Mouse (Mus musculus) MEL (cell line): ENCODE measurements around the gene Apoc4. TPM values are rescaled to one million over a fixed set of nuclear protein-coding genes. Genes with fewer than 3 reads are reported as not detected.

Source experiments
- DNase-seq: peaks from one replicate; pipeline ENCODE4 v3.0.0; 2011; ENCODE audit warnings: low read depth, low spot score
- H3K27ac ChIP-seq: 2 replicates; pipeline ENCODE4 v1.5.1; 2012; ENCODE audit warnings: low read depth, mild to moderate bottlenecking, control low read depth, low read length, moderate library complexity; ENCODE audit not compliant: control insufficient read depth
- H3K27me3 ChIP-seq, 2 experiments: fragments of 150-350 bp in 1 of 2; sonication (generic) in 1 of 2; 2 replicates each; pipeline ENCODE4 v1.6.1; 2012; ENCODE audit warnings: low read length in 2 of 2, mild to moderate bottlenecking in 2 of 2, improper control_type of control experiment in 1 of 2, moderate library complexity in 1 of 2; ENCODE audit not compliant: insufficient read depth in 2 of 2, control insufficient read depth in 1 of 2
- H3K36me3 ChIP-seq, 2 experiments: 2 replicates each; pipeline ENCODE4 v1.6.1; 2012 to 2014; ENCODE audit warnings: low read length in 2 of 2, improper control_type of control experiment in 1 of 2, inconsistent platforms in 1 of 2, mild to moderate bottlenecking in 1 of 2; ENCODE audit not compliant: insufficient read depth in 2 of 2, control insufficient read depth in 1 of 2
- H3K4me1 ChIP-seq, 2 experiments: fragments of 150-350 bp in 1 of 2; sonication (generic) in 1 of 2; 2 replicates each; pipeline ENCODE4 v1.6.1; 2012; ENCODE audit warnings: low read length in 2 of 2, improper control_type of control experiment in 1 of 2, mild to moderate bottlenecking in 1 of 2; ENCODE audit not compliant: insufficient read depth in 2 of 2, control insufficient read depth in 1 of 2
- H3K4me3 ChIP-seq, 2 experiments: fragments of 150-350 bp in 1 of 2; sonication (generic) in 1 of 2; 2 replicates each; pipeline ENCODE4 v1.5.1; 2012; ENCODE audit warnings: low read depth in 2 of 2, low read length in 2 of 2, mild to moderate bottlenecking in 2 of 2, moderate library complexity in 2 of 2, control low read depth in 1 of 2, improper control_type of control experiment in 1 of 2; ENCODE audit not compliant: control insufficient read depth in 1 of 2, insufficient read depth in 1 of 2
- H3K79me2 ChIP-seq: 2 replicates; pipeline ENCODE4 v1.6.1; 2012; ENCODE audit warnings: mild to moderate bottlenecking, low read length, moderate library complexity; ENCODE audit not compliant: control insufficient read depth, poor library complexity, insufficient read depth
- H3K9ac ChIP-seq: 2 replicates; pipeline ENCODE4 v1.6.1; 2012; ENCODE audit warnings: low read depth, mild to moderate bottlenecking, control low read depth, low read length, moderate library complexity; ENCODE audit not compliant: control insufficient read depth, poor library complexity, severe bottlenecking
- H3K9me3 ChIP-seq: fragments of 150-350 bp; sonication (generic); replicated peaks from 2 replicates; pipeline ENCODE4 v1.6.1; 2012; ENCODE audit warnings: mild to moderate bottlenecking, low read length, improper control_type of control experiment, moderate library complexity; ENCODE audit not compliant: insufficient read depth
- BHLHE40 ChIP-seq: IDR thresholded peaks from 2 replicates; pipeline ENCODE4 v1.6.1; 2012; ENCODE audit warnings: low read depth, mild to moderate bottlenecking, inconsistent platforms, low read length, improper control_type of control experiment, borderline replicate concordance
- CHD1 ChIP-seq: IDR thresholded peaks from 2 replicates; pipeline ENCODE4 v1.6.1; 2012; ENCODE audit warnings: low read depth, mild to moderate bottlenecking, inconsistent platforms, low read length, improper control_type of control experiment
- CHD2 ChIP-seq: IDR thresholded peaks from 2 replicates; pipeline ENCODE4 v1.6.1; 2011; ENCODE audit warnings: low read length, improper control_type of control experiment
- CTCF ChIP-seq, 3 experiments: IDR thresholded peaks in 2 of 3; conservative IDR thresholded peaks in 1 of 3; 2 replicates each; pipeline ENCODE4 v1.5.1; 2011 to 2012; ENCODE audit warnings: low read length in 3 of 3, low read depth in 2 of 3, mild to moderate bottlenecking in 2 of 3, improper control_type of control experiment in 1 of 3, inconsistent platforms in 1 of 3, mixed read lengths in 1 of 3, moderate library complexity in 1 of 3; ENCODE audit not compliant: control insufficient read depth in 1 of 3, insufficient read depth in 1 of 3, poor library complexity in 1 of 3, severe bottlenecking in 1 of 3
- ETS1 ChIP-seq: IDR thresholded peaks from 2 replicates; pipeline ENCODE4 v1.6.1; 2012; ENCODE audit warnings: low read depth, mild to moderate bottlenecking, inconsistent platforms, low read length, improper control_type of control experiment, moderate library complexity
- GABPA ChIP-seq: IDR thresholded peaks from 2 replicates; pipeline ENCODE4 v1.6.1; 2012; ENCODE audit warnings: low read depth, mild to moderate bottlenecking, inconsistent platforms, low read length, improper control_type of control experiment, moderate library complexity
- GATA1 ChIP-seq: IDR thresholded peaks from 2 replicates; pipeline ENCODE4 v1.6.1; 2011; ENCODE audit warnings: low read depth, low read length, improper control_type of control experiment
- HCFC1 ChIP-seq: IDR thresholded peaks from 2 replicates; pipeline ENCODE4 v1.6.1; 2012; ENCODE audit warnings: low read depth, mild to moderate bottlenecking, inconsistent platforms, low read length, improper control_type of control experiment, moderate library complexity
- JUND ChIP-seq: IDR thresholded peaks from 2 replicates; pipeline ENCODE4 v1.6.1; 2011; ENCODE audit warnings: low read depth, mild to moderate bottlenecking, improper control_type of control experiment, low read length
- KAT2A ChIP-seq: conservative IDR thresholded peaks from 2 replicates; pipeline ENCODE4 v1.6.1; 2012; ENCODE audit warnings: low read depth, low read length, improper control_type of control experiment, inconsistent platforms
- MAFK ChIP-seq: IDR thresholded peaks from 2 replicates; pipeline ENCODE4 v1.6.1; 2011; ENCODE audit warnings: low read depth, mild to moderate bottlenecking, low read length, improper control_type of control experiment, borderline replicate concordance
- MAZ ChIP-seq: IDR thresholded peaks from 2 replicates; pipeline ENCODE4 v1.6.1; 2012; ENCODE audit warnings: low read depth, mild to moderate bottlenecking, inconsistent platforms, low read length, improper control_type of control experiment
- MEF2A ChIP-seq: IDR thresholded peaks from 2 replicates; pipeline ENCODE4 v1.6.1; 2014; ENCODE audit warnings: low read depth, mild to moderate bottlenecking, inconsistent platforms, low read length, improper control_type of control experiment; ENCODE audit not compliant: poor library complexity, insufficient replicate concordance, severe bottlenecking; ENCODE audit errors: extremely low read depth
- MXI1 ChIP-seq: IDR thresholded peaks from 2 replicates; pipeline ENCODE4 v1.6.1; 2011; ENCODE audit warnings: mild to moderate bottlenecking, low read depth, low read length, improper control_type of control experiment
- MYB ChIP-seq: IDR thresholded peaks from 2 replicates; pipeline ENCODE4 v1.6.1; 2011; ENCODE audit warnings: mild to moderate bottlenecking, low read depth, low read length, improper control_type of control experiment
- POLR2A ChIP-seq, 2 experiments: IDR thresholded peaks; 2 replicates each; pipeline ENCODE4 v1.6.1; 2011 to 2012; ENCODE audit warnings: low read length in 2 of 2, mild to moderate bottlenecking in 2 of 2, control low read depth in 1 of 2, improper control_type of control experiment in 1 of 2, low read depth in 1 of 2, moderate library complexity in 1 of 2; ENCODE audit not compliant: control insufficient read depth in 1 of 2, insufficient read depth in 1 of 2, poor library complexity in 1 of 2
- POLR2AphosphoS5 ChIP-seq: IDR thresholded peaks from 2 replicates; pipeline ENCODE4 v1.6.1; 2012; ENCODE audit warnings: low read depth, borderline replicate concordance, mild to moderate bottlenecking, inconsistent platforms, low read length, moderate library complexity, mixed read lengths
- RCOR1 ChIP-seq: IDR thresholded peaks from 2 replicates; pipeline ENCODE4 v1.6.1; 2012; ENCODE audit warnings: low read depth, mild to moderate bottlenecking, inconsistent platforms, low read length, improper control_type of control experiment
- SIN3A ChIP-seq: IDR thresholded peaks from 2 replicates; pipeline ENCODE4 v1.6.1; 2012; ENCODE audit warnings: low read length, improper control_type of control experiment, inconsistent platforms
- TAL1 ChIP-seq: IDR thresholded peaks from 2 replicates; pipeline ENCODE4 v1.6.1; 2012; ENCODE audit warnings: mild to moderate bottlenecking, inconsistent platforms, low read length, moderate library complexity, mixed read lengths
- TCF12 ChIP-seq: IDR thresholded peaks from 2 replicates; pipeline ENCODE4 v1.6.1; 2014; ENCODE audit warnings: low read depth, mild to moderate bottlenecking, inconsistent platforms, low read length, improper control_type of control experiment, moderate library complexity
- USF2 ChIP-seq, 2 experiments: IDR thresholded peaks; 2 replicates each; pipeline ENCODE4 v1.6.1; 2011 to 2012; ENCODE audit warnings: improper control_type of control experiment in 2 of 2, low read length in 2 of 2, borderline replicate concordance in 1 of 2, inconsistent platforms in 1 of 2, low read depth in 1 of 2, mild to moderate bottlenecking in 1 of 2; ENCODE audit not compliant: insufficient read depth in 1 of 2
- ZC3H11A ChIP-seq: IDR thresholded peaks from 2 replicates; pipeline ENCODE4 v1.6.1; 2012; ENCODE audit warnings: low read depth, mild to moderate bottlenecking, inconsistent platforms, low read length, improper control_type of control experiment
- ZKSCAN1 ChIP-seq: IDR thresholded peaks from 2 replicates; pipeline ENCODE4 v1.6.1; 2012; ENCODE audit warnings: low read depth, mild to moderate bottlenecking, inconsistent platforms, low read length, improper control_type of control experiment, moderate library complexity
- ZMIZ1 ChIP-seq: IDR thresholded peaks from 2 replicates; pipeline ENCODE4 v1.6.1; 2012; ENCODE audit warnings: low read depth, mild to moderate bottlenecking, inconsistent platforms, low read length, improper control_type of control experiment, moderate library complexity
- polyA plus RNA-seq, 2 experiments: library from polyadenylated mRNA; stranded (reverse) in 1 of 2; unstranded in 1 of 2; fragments of >175 nt in 1 of 2; fragments of >200 nt in 1 of 2; gene quantifications; 2 replicates each; pipeline versions ENCODE4 v1.2.1 to v1.2.4; 2012; ENCODE audit warnings: low replicate concordance in 2 of 2, low read depth in 1 of 2; ENCODE audit not compliant: insufficient read length in 2 of 2, insufficient read depth in 1 of 2, missing spikeins in 1 of 2
- total RNA-seq: library from RNA; depleted of rRNA; stranded (reverse); fragments of 300-350 nt; gene quantifications from 2 replicates; pipeline ENCODE4 v1.2.3, GENCODE M21; 2012

The Apoc4 gene
- total and polyA plus RNA-seq, 3 experiments: not detected

DNA sequence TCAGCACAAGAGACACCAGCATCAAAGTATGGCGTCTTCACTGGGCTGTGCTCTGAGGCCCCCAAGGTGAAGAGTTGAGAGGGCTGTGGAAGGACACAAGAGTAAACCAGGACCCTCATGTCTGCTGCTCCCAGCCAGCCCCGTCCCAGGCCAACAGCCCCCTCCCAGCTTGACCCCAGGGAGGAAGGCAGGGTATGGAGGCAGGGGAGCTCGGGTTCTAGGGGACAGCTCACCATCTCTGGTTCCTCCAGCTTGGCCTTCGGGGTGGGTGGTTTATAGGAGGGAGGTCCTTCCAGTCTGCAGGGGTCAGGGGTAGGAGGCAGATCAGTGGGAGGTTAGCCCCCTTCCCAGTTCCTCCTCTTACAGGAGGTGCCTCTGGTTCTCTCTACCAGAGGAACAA lies 37.9 kb upstream of the Apoc4 start:
- Histone ChIP-seq H3K27ac (no peak overlapping the region), H3K27me3 (no peaks in the 10 kb centered on the region), H3K4me3 (no peak overlapping the region), H3K9ac (no peak overlapping the region), H3K79me2 (peaks cover 10% of the 10 kb centered on the region), H3K9me3 (no peaks in the 10 kb centered on the region), H3K4me1 (peaks cover 0 to 21% of the 10 kb centered on the region in 2 experiments; a peak in 2 of 4 replicates), H3K36me3 (peaks cover 0 to 10% of the 10 kb centered on the region in 2 experiments; a peak in 2 of 4 replicates)
- no peak for DNase-seq
- no peak for TF ChIP-seq CTCF (IDR thresholded peaks at IDR 0.05 in 2 of 3, conservative IDR thresholded peaks at IDR 0.05 in 1 of 3; ENCODE audit: control insufficient read depth in 1 of 3, insufficient read depth in 1 of 3, low read depth in 2 of 3, low read length in 3 of 3, poor library complexity in 1 of 3, severe bottlenecking in 1 of 3)
- no peak for TF ChIP-seq ZC3H11A
- no peak for TF ChIP-seq ZKSCAN1
- no peak for TF ChIP-seq SIN3A
- TF ChIP-seq ETS1: no peak
- TF ChIP-seq JUND: no peak
- TF ChIP-seq HCFC1: no peak
- no peak for TF ChIP-seq USF2 (IDR thresholded peaks at IDR 0.05; ENCODE audit: borderline replicate concordance in 1 of 2, insufficient read depth in 1 of 2, low read depth in 1 of 2, low read length in 2 of 2)
- no peak for TF ChIP-seq BHLHE40
- no peak for TF ChIP-seq CHD2
- TF ChIP-seq ZMIZ1: no peak
- TF ChIP-seq MXI1: no peak
- TF ChIP-seq MYB: no peak
- TF ChIP-seq TCF12: no peak
- TF ChIP-seq POLR2AphosphoS5: no peak
- no peak for TF ChIP-seq POLR2A (IDR thresholded peaks at IDR 0.05; ENCODE audit: control insufficient read depth in 1 of 2, insufficient read depth in 1 of 2, low read depth in 1 of 2, low read length in 2 of 2, poor library complexity in 1 of 2)

DNA sequence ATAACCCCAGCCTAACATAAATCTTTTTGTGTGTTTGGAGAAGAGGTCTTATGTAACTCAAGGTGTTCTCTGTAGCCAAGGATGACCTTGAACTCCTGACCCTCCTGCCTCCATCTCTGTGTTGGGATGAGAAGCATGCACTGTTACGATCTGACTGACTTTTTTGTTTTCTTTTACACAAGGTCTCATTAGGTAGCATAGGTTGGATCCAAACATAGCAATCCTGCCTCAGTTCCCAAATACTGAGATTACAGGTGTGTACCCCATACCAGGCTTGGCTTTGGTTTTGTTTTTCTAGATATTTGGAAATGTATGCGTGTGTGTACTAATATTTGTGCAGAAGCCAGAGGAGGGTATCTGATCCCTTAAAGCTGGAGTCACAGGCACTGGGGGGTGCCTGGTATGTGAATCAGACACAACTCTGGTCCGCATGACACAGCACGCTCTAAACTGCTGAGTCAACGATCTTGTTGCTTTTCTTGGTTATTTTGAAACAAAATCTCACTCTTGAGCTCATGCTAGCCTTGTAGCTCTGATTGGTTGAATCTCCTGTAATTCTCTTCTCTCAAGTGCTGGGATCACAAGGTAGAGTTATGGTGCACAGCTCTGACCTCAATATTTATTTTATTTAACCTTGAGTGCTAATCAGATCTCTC lies 37.1 kb upstream of the Apoc4 start:
- peaks cover 0 to 29% of the 10 kb centered on the region in 2 experiments; a peak in 2 of 4 replicates for H3K4me1 ChIP-seq
- H3K36me3 ChIP-seq: peaks cover 0 to 18% of the 10 kb centered on the region in 2 experiments; a peak in 3 of 4 replicates
- peaks cover 17% of the 10 kb centered on the region for H3K79me2 ChIP-seq
- no peak for DNase-seq
- H3K9ac ChIP-seq: no peak overlapping the region
- no peak overlapping the region for H3K4me3 ChIP-seq
- no peak overlapping the region for H3K27ac ChIP-seq
- no peaks in the 10 kb centered on the region for H3K27me3 ChIP-seq
- H3K9me3 ChIP-seq: no peaks in the 10 kb centered on the region
- TF ChIP-seq MEF2A: no peak
- no peak for TF ChIP-seq CHD2
- TF ChIP-seq POLR2A (IDR thresholded peaks at IDR 0.05; ENCODE audit: control insufficient read depth in 1 of 2, insufficient read depth in 1 of 2, low read depth in 1 of 2, low read length in 2 of 2, poor library complexity in 1 of 2): no peak
- no peak for TF ChIP-seq MAFK
- TF ChIP-seq GATA1: no peak
- TF ChIP-seq TAL1: no peak
- no peak for TF ChIP-seq KAT2A
- TF ChIP-seq MAZ: no peak
- TF ChIP-seq ZKSCAN1: no peak
- no peak for TF ChIP-seq TCF12
- no peak for TF ChIP-seq CHD1
- TF ChIP-seq ETS1: no peak
- no peak for TF ChIP-seq JUND
- no peak for TF ChIP-seq MXI1
- TF ChIP-seq RCOR1: no peak
- no peak for TF ChIP-seq GABPA
